Mouse (Mus musculus) left cerebral cortex, adult 11 months (tissue): ENCODE results near the gene Tti1.
"Not testable (repeated sequence)": the region's sequence is repeated elsewhere in the genome, so short reads cannot be mapped to it uniquely, and the experiment has no call there.

Experiments used
- DNase-seq: peaks from one replicate; pipeline ENCODE4 v3.0.0; 2022; ENCODE audit warnings: low spot score

Tti1 gene

GRCm38 (mm10) chr2:158028354-158028863, at the start of gene Tti1, which contains the start of gene Rprd1b:
Gene Tti1 (minus strand): TSS chr2:158028433.
Gene Rprd1b (plus strand): TSS chr2:158028497.
- DNase-seq, result peak; percentile 87

- no peak for DNase-seq
Measured at GRCm38 (mm10) chr2:158077981-158078380, 49.7 kb upstream of the Tti1 start.

- DNase-seq, result no peak
Measured at GRCm38 (mm10) chr2:158076690-158077089, 48.5 kb upstream of the Tti1 start.

- no peak for DNase-seq
Measured at GRCm38 (mm10) chr2:158074835-158075234, 46.6 kb upstream of the Tti1 start.

GRCm38 (mm10) chr2:158071633-158071995, 43.4 kb upstream of the Tti1 start:
- no peak for DNase-seq

- DNase-seq, result no peak
Measured at GRCm38 (mm10) chr2:158070885-158071632, 42.8 kb upstream of the Tti1 start.

- no peak for DNase-seq
Measured at GRCm38 (mm10) chr2:158068444-158068971, 40.3 kb upstream of the Tti1 start.

GRCm38 (mm10) chr2:158067260-158067824, 39.1 kb upstream of the Tti1 start:
- DNase-seq, result no peak

- DNase-seq, result no peak
Measured at GRCm38 (mm10) chr2:158066456-158066855, 38.2 kb upstream of the Tti1 start.

GRCm38 (mm10) chr2:158065064-158065463, 36.8 kb upstream of the Tti1 start:
- no peak for DNase-seq

GRCm38 (mm10) chr2:158064571-158065048, 36.4 kb upstream of the Tti1 start:
- no peak for DNase-seq

GRCm38 (mm10) chr2:158063036-158063435, 34.8 kb upstream of the Tti1 start:
- no peak for DNase-seq

- no peak for DNase-seq
Measured at GRCm38 (mm10) chr2:158059666-158060105, 31.5 kb upstream of the Tti1 start.

- no peak for DNase-seq
Measured at GRCm38 (mm10) chr2:158058534-158058933, 30.3 kb upstream of the Tti1 start.

GRCm38 (mm10) chr2:158057030-158057429, 28.8 kb upstream of the Tti1 start:
- no peak for DNase-seq

- not testable (repeated sequence) for DNase-seq
Measured at GRCm38 (mm10) chr2:158055383-158055782, 27.1 kb upstream of the Tti1 start.

- DNase-seq, result no peak
Measured at GRCm38 (mm10) chr2:158054596-158054995, 26.4 kb upstream of the Tti1 start.

GRCm38 (mm10) chr2:158050116-158050515, 21.9 kb upstream of the Tti1 start:
- DNase-seq, result no peak

GRCm38 (mm10) chr2:158048718-158049117, 20.5 kb upstream of the Tti1 start:
- no peak for DNase-seq

- peak; percentile 34 for DNase-seq
Measured at GRCm38 (mm10) chr2:158047903-158048302, 19.7 kb upstream of the Tti1 start.

- no peak for DNase-seq
Measured at GRCm38 (mm10) chr2:158046186-158046585, 18.0 kb upstream of the Tti1 start.

GRCm38 (mm10) chr2:158043504-158043903, 15.3 kb upstream of the Tti1 start:
- DNase-seq, result no peak

- DNase-seq, result no peak
Measured at GRCm38 (mm10) chr2:158040396-158040795, 12.2 kb upstream of the Tti1 start.
